Mouse (Mus musculus) hindbrain, embryonic 11.5 days (tissue): Measurements from ENCODE around the gene Prpf3. TPM values are rescaled to one million over a fixed set of nuclear protein-coding genes. Genes with fewer than 3 reads are reported as not detected.
"Not testable (repeated sequence)": the region's sequence is repeated elsewhere in the genome, so short reads cannot be mapped to it uniquely, and the experiment has no call there.

ENCODE experiments used
- ATAC-seq: fragments of 200-750 bp; cut with Nextera tagmentation; 2 replicates; pipeline ENCODE4 v1.8.0; 2017; ENCODE audit warnings: mild to moderate bottlenecking, moderate TSS enrichment, moderate library complexity; ENCODE audit not compliant: low FRiP score
- DNase-seq: peaks from one replicate; pipeline ENCODE4 v3.0.0-alpha.2; 2015; ENCODE audit warnings: low spot score
- H3K27ac ChIP-seq: fragments of 300-500 bp; sonication (generic); 2 replicates; pipeline ENCODE4 v1.5.1; 2014; ENCODE audit warnings: mild to moderate bottlenecking, low read depth, low read length
- H3K27me3 ChIP-seq: fragments of 300-500 bp; sonication (generic); 2 replicates; pipeline ENCODE4 v1.6.1; 2014; ENCODE audit warnings: mild to moderate bottlenecking, low read length, moderate library complexity, mixed read lengths; ENCODE audit not compliant: control insufficient read depth, insufficient read depth
- H3K36me3 ChIP-seq: fragments of 300-500 bp; sonication (generic); 2 replicates; pipeline ENCODE4 v1.6.1; 2014; ENCODE audit warnings: mild to moderate bottlenecking, low read length, moderate library complexity, mixed read lengths; ENCODE audit not compliant: control insufficient read depth, insufficient read depth
- H3K4me1 ChIP-seq: fragments of 300-500 bp; sonication (generic); replicated peaks from 2 replicates; pipeline ENCODE4 v1.6.1; 2014; ENCODE audit warnings: low read length, mixed read lengths; ENCODE audit not compliant: control insufficient read depth, insufficient read depth
- H3K4me2 ChIP-seq: fragments of 300-500 bp; sonication (generic); replicated peaks from 2 replicates; pipeline ENCODE4 v1.6.1; 2014; ENCODE audit warnings: mild to moderate bottlenecking, low read depth, low read length
- H3K4me3 ChIP-seq: fragments of 300-500 bp; sonication (generic); 2 replicates; pipeline ENCODE4 v1.5.1; 2014; ENCODE audit warnings: low read depth, low read length
- H3K9ac ChIP-seq: fragments of 300-500 bp; sonication (generic); 2 replicates; pipeline ENCODE4 v1.6.1; 2014; ENCODE audit warnings: low read depth, low read length
- H3K9me3 ChIP-seq: fragments of 300-500 bp; sonication (generic); 2 replicates; pipeline ENCODE4 v1.6.1; 2016; ENCODE audit warnings: low read length; ENCODE audit not compliant: control insufficient read depth
- WGBS: fragments of 180-500 bp; shearing (Covaris S2); extraction: QIAGEN DNeasy Blood & Tissue Kit; methylation state at CpG from one replicate; pipeline ENCODE4 v1.1.7; 2014; 5-methylcytosine and 5-hydroxymethylcytosine counted together
- polyA plus RNA-seq: library from polyadenylated mRNA; unstranded; fragments of >200 nt; fragmentation: Nextera tagmentation; extraction: Ambion mirVana; gene quantifications from 2 replicates; pipeline ENCODE4 v1.2.1, GENCODE M21; 2014

Gene Prpf3
- polyA plus RNA-seq, 1 experiment from 2014 or later: 60.8 TPM

- no peak overlapping the region for H3K4me2 ChIP-seq
- H3K27me3 ChIP-seq: no peaks in the 10 kb centered on the region
- no peaks in the 10 kb centered on the region for H3K4me1 ChIP-seq
- DNase-seq: no peak
- H3K4me3 ChIP-seq: no peak overlapping the region
- H3K9ac ChIP-seq: no peak overlapping the region
- 91% methylated on average over 5 of the region's 5 CpGs for WGBS
- no peak for ATAC-seq
- no peaks in the 10 kb centered on the region for H3K9me3 ChIP-seq
- H3K36me3 ChIP-seq: peaks cover 2% of the 10 kb centered on the region; the same call in 1 of the 2 replicates
- no peak overlapping the region for H3K27ac ChIP-seq
These were observed 10.4 kb upstream of the Prpf3 start for GRCm38 (mm10) chr3:95866071-95866470.

- Histone ChIP-seq H3K9me3 (no peaks in the 10 kb centered on the region), H3K27ac (no peak overlapping the region), H3K4me1 (no peaks in the 10 kb centered on the region), H3K27me3 (no peaks in the 10 kb centered on the region), H3K4me2 (no peak overlapping the region), H3K36me3 (peaks cover 2% of the 10 kb centered on the region; the same call in 1 of the 2 replicates), H3K9ac (no peak overlapping the region), H3K4me3 (no peak overlapping the region)
- WGBS: 94% methylated on average over 20 of the region's 20 CpGs
- ATAC-seq (no peak), DNase-seq (no peak)
These were observed 9.9 kb upstream of the Prpf3 start for GRCm38 (mm10) chr3:95865571-95865970.

- H3K4me3 ChIP-seq: no peak overlapping the region
- H3K36me3 ChIP-seq: peaks cover 2% of the 10 kb centered on the region; the same call in 1 of the 2 replicates
- 93% methylated on average over 5 of the region's 5 CpGs for WGBS
- H3K27me3 ChIP-seq: no peaks in the 10 kb centered on the region
- no peak overlapping the region for H3K27ac ChIP-seq
- no peaks in the 10 kb centered on the region for H3K9me3 ChIP-seq
- no peak for DNase-seq
- no peak overlapping the region for H3K9ac ChIP-seq
- ATAC-seq: no peak
- H3K4me2 ChIP-seq: peak overlapping the region; percentile 17; the same call in 1 of the 2 replicates
- no peaks in the 10 kb centered on the region for H3K4me1 ChIP-seq
These were observed 9.4 kb upstream of the Prpf3 start for GRCm38 (mm10) chr3:95865050-95865449.

GRCm38 (mm10) chr3:95863578-95863977 lies 7.9 kb upstream of the Prpf3 start:
- no peak for ATAC-seq
- no peak for DNase-seq
- H3K9ac ChIP-seq: no peak overlapping the region
- peaks cover 2% of the 10 kb centered on the region; the same call in 1 of the 2 replicates for H3K36me3 ChIP-seq
- no peaks in the 10 kb centered on the region for H3K27me3 ChIP-seq
- no peaks in the 10 kb centered on the region for H3K9me3 ChIP-seq
- WGBS: 81% methylated on average over 7 of the region's 7 CpGs
- no peak overlapping the region for H3K27ac ChIP-seq
- H3K4me1 ChIP-seq: no peaks in the 10 kb centered on the region
- H3K4me3 ChIP-seq: no peak overlapping the region
- no peak overlapping the region for H3K4me2 ChIP-seq

GRCm38 (mm10) chr3:95861796-95862195 lies 6.1 kb upstream of the Prpf3 start:
- H3K4me1 ChIP-seq: no peaks in the 10 kb centered on the region
- H3K36me3 ChIP-seq: no peaks in the 10 kb centered on the region
- no peak overlapping the region for H3K4me3 ChIP-seq
- 45% methylated on average over 2 of the region's 2 CpGs for WGBS
- H3K9ac ChIP-seq: no peak overlapping the region
- ATAC-seq: no peak
- H3K27me3 ChIP-seq: no peaks in the 10 kb centered on the region
- DNase-seq: peak; percentile 82
- no peaks in the 10 kb centered on the region for H3K9me3 ChIP-seq
- H3K4me2 ChIP-seq: no peak overlapping the region
- no peak overlapping the region for H3K27ac ChIP-seq

- Histone ChIP-seq H3K27ac (no peak overlapping the region), H3K4me1 (no peaks in the 10 kb centered on the region), H3K27me3 (no peaks in the 10 kb centered on the region), H3K36me3 (no peaks in the 10 kb centered on the region), H3K9ac (no peak overlapping the region), H3K4me3 (no peak overlapping the region), H3K4me2 (no peak overlapping the region), H3K9me3 (no peaks in the 10 kb centered on the region)
- WGBS: 77% methylated on average over 10 of the region's 10 CpGs
- DNase-seq (no peak), ATAC-seq (no peak)
These were observed 5.5 kb upstream of the Prpf3 start for GRCm38 (mm10) chr3:95861216-95861615.

GRCm38 (mm10) chr3:95860323-95860722 lies 4.6 kb upstream of the Prpf3 start:
- Histone ChIP-seq H3K27me3 (no peaks in the 10 kb centered on the region), H3K9ac (no peak overlapping the region), H3K4me3 (no peak overlapping the region), H3K36me3 (no peaks in the 10 kb centered on the region), H3K4me2 (no peak overlapping the region), H3K4me1 (no peaks in the 10 kb centered on the region), H3K27ac (no peak overlapping the region), H3K9me3 (no peaks in the 10 kb centered on the region)
- DNase-seq (no peak), ATAC-seq (no peak)
- 88% methylated on average over 3 of the region's 3 CpGs for WGBS

- not testable (repeated sequence) for H3K27ac ChIP-seq, DNase-seq, ATAC-seq
These were observed 2.6 kb upstream of the Prpf3 start for GRCm38 (mm10) chr3:95858278-95858677.

GRCm38 (mm10) chr3:95857050-95857449 lies 1.4 kb upstream of the Prpf3 start:
- H3K9me3 ChIP-seq, H3K27me3 ChIP-seq, H3K4me1 ChIP-seq, H3K4me2 ChIP-seq, H3K27ac ChIP-seq, H3K9ac ChIP-seq, DNase-seq, ATAC-seq, H3K4me3 ChIP-seq, H3K36me3 ChIP-seq: not testable (repeated sequence)
- 85% methylated on average over 1 of the region's 1 CpGs for WGBS

More at GRCm38 (mm10) chr3:95858278-95858677, 2.6 kb upstream of the Prpf3 start:
- not testable (repeated sequence) for H3K9me3 ChIP-seq, H3K4me3 ChIP-seq, H3K4me1 ChIP-seq, H3K36me3 ChIP-seq, H3K4me2 ChIP-seq, H3K9ac ChIP-seq, H3K27me3 ChIP-seq
- WGBS: 81% methylated on average over 3 of the region's 3 CpGs
